Mouse (Mus musculus) limb, embryonic 11.5 days (tissue): Measurements from ENCODE around the gene Srsf10. TPM values are rescaled to one million over a fixed set of nuclear protein-coding genes. Genes with fewer than 3 reads are reported as not detected.
A peak's percentile ranks its signal among the peaks of the same experiment; 100 is the strongest.

Source experiments
- ATAC-seq: fragments of 200-750 bp; cut with Nextera tagmentation; 2 replicates; pipeline ENCODE4 v1.8.0; 2017; ENCODE audit warnings: low read depth; ENCODE audit not compliant: insufficient number of reproducible peaks, low FRiP score, low TSS enrichment
- DNase-seq: peaks from one replicate; pipeline ENCODE4 v3.0.0-alpha.2; 2015; ENCODE audit warnings: low spot score
- H3K27ac ChIP-seq: fragments of 300-500 bp; sonication (generic); replicated peaks from 2 replicates; pipeline ENCODE4 v1.5.1; 2014; ENCODE audit warnings: low read depth, mild to moderate bottlenecking, low read length
- H3K27me3 ChIP-seq: fragments of 300-500 bp; sonication (generic); 2 replicates; pipeline ENCODE4 v1.6.1; 2014; ENCODE audit warnings: mild to moderate bottlenecking, low read length, mixed read lengths; ENCODE audit not compliant: control insufficient read depth, insufficient read depth
- H3K36me3 ChIP-seq: fragments of 300-500 bp; sonication (generic); 2 replicates; pipeline ENCODE4 v1.6.1; 2014; ENCODE audit warnings: mild to moderate bottlenecking, low read length, moderate library complexity, mixed read lengths; ENCODE audit not compliant: control insufficient read depth, insufficient read depth
- H3K4me1 ChIP-seq: fragments of 300-500 bp; sonication (generic); 2 replicates; pipeline ENCODE4 v1.6.1; 2014; ENCODE audit warnings: low read length, mixed read lengths; ENCODE audit not compliant: control insufficient read depth, insufficient read depth
- H3K4me2 ChIP-seq: fragments of 300-500 bp; sonication (generic); 2 replicates; pipeline ENCODE4 v1.6.1; 2014; ENCODE audit warnings: low read depth, mild to moderate bottlenecking, moderate library complexity; ENCODE audit not compliant: severe bottlenecking
- H3K4me3 ChIP-seq: fragments of 300-500 bp; sonication (generic); 2 replicates; pipeline ENCODE4 v1.5.1; 2014; ENCODE audit warnings: low read depth, low read length
- H3K9ac ChIP-seq: fragments of 300-500 bp; sonication (generic); 2 replicates; pipeline ENCODE4 v1.6.1; 2014; ENCODE audit warnings: mild to moderate bottlenecking, low read length
- H3K9me3 ChIP-seq: fragments of 300-500 bp; sonication (generic); 2 replicates; pipeline ENCODE4 v1.6.1; 2016; ENCODE audit warnings: low read length; ENCODE audit not compliant: control insufficient read depth
- WGBS: fragments of 180-500 bp; shearing (Covaris S2); extraction: QIAGEN DNeasy Blood & Tissue Kit; methylation state at CpG from one replicate; pipeline ENCODE4 v1.1.7; 2014; 5-methylcytosine and 5-hydroxymethylcytosine counted together
- polyA plus RNA-seq: library from polyadenylated mRNA; unstranded; fragments of >200 nt; fragmentation: Nextera tagmentation; extraction: Ambion mirVana; gene quantifications from 2 replicates; pipeline ENCODE4 v1.2.1, GENCODE M21; 2014

Gene Srsf10
- polyA plus RNA-seq, 1 experiment from 2014 or later = 435 TPM

DNA sequence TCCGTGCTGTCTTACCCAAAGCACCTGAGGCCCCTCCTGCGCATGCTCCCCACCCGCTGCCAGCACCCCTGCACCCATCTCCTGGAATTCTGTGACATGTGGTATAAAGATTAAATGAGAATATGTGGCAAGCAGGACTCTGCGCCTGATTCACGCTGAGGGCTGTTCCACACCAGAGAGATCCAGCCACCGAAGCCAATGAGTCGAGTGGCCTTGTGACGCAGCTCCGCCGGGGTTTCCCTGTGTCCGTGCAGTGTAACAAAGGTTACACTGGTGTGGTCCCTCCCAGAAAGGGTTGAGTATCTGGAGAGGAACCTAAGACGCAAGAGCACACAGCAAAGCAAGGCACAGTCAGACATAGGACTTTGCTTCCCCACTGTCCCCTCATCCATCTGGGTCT is 30.1 kb downstream of the Srsf10 start:
- ATAC-seq (no peak), DNase-seq (no peak)
- H3K4me2 ChIP-seq = no peak overlapping the region
- 0 out of 2 replicates have a peak, but pooled peaks cover 5% of the 10 kb centered on the region for H3K4me1 ChIP-seq
- 90% methylated on average over 12 of the region's 12 CpGs for WGBS
- H3K36me3 ChIP-seq = no peaks in the 10 kb centered on the region
- H3K27me3 ChIP-seq = no peaks in the 10 kb centered on the region
- H3K9ac ChIP-seq = no peak overlapping the region
- H3K4me3 ChIP-seq = no peak overlapping the region
- no peaks in the 10 kb centered on the region for H3K9me3 ChIP-seq
- H3K27ac ChIP-seq = no peak overlapping the region

- H3K27me3 ChIP-seq = no peaks in the 10 kb centered on the region
- DNase-seq (no peak), ATAC-seq (no peak)
- H3K4me1 ChIP-seq = 0 out of 2 replicates have a peak, but pooled peaks cover 5% of the 10 kb centered on the region
- 88% methylated on average over 4 of the region's 4 CpGs for WGBS
- H3K36me3 ChIP-seq = no peaks in the 10 kb centered on the region
- H3K9ac ChIP-seq = no peak overlapping the region
- H3K4me2 ChIP-seq = no peak overlapping the region
- no peak overlapping the region for H3K4me3 ChIP-seq
- no peak overlapping the region for H3K27ac ChIP-seq
- H3K9me3 ChIP-seq = no peaks in the 10 kb centered on the region
Observed at GRCm38 (mm10) chr4:135886184-135886583, 30.6 kb downstream of the Srsf10 start.

GRCm38 (mm10) chr4:135888448-135889057 is 33.0 kb downstream of the Srsf10 start:
- Histone ChIP-seq H3K9ac (no peak overlapping the region), H3K4me3 (no peak overlapping the region), H3K4me2 (no peak overlapping the region), H3K27me3 (no peaks in the 10 kb centered on the region), H3K36me3 (no peaks in the 10 kb centered on the region), H3K27ac (no peak overlapping the region), H3K9me3 (no peaks in the 10 kb centered on the region), H3K4me1 (peaks cover 5% of the 10 kb centered on the region; the same call in 1 of the 2 replicates)
- ATAC-seq = no peak
- 90% methylated on average over 24 of the region's 24 CpGs for WGBS
- DNase-seq = no peak

DNA sequence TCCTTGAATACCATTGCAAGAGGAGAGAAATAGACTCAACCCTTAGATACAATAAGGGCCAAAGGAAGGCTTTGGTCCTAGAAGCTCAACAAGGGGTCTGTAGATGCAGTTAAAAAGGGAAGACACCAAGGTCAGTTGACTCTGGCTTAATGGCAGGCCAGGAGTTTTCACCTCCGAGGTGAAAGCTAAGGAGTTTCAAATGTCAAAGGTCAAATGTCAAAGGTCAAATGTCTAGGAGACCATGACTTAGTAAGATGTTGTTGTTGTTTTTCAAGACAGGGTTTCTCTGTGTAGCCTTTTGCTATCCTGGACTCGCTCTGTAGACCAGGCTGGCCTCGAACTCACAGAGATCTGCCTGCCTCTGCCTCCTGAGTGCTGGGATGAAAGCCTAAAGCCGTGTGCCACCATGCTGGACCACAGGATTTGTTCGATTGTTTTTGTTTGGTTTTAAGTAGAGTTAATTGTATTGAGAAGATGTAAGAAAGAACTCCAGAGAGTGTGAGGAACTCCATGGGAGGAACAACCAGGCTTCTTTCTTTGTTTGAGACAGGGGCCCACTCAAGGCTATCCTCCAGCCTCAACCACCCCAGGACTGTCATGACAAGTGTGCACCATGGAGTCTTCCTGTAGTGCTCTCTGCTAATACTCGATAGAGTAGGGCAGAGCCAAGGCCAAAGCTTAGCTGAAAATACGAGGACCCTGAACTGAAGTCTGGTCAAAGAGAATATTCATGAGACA is 33.8 kb downstream of the Srsf10 start:
- DNase-seq (no peak), ATAC-seq (no peak)
- Histone ChIP-seq H3K9ac (no peak overlapping the region), H3K36me3 (no peaks in the 10 kb centered on the region), H3K9me3 (no peaks in the 10 kb centered on the region), H3K27ac (no peak overlapping the region), H3K4me2 (no peak overlapping the region), H3K4me1 (no peaks in the 10 kb centered on the region; the same call in 1 of the 2 replicates), H3K27me3 (no peaks in the 10 kb centered on the region), H3K4me3 (no peak overlapping the region)
- 75% methylated on average over 7 of the region's 7 CpGs for WGBS

- H3K4me3 ChIP-seq = no peak overlapping the region
- H3K9me3 ChIP-seq = no peaks in the 10 kb centered on the region
- H3K4me1 ChIP-seq = no peaks in the 10 kb centered on the region; the same call in 1 of the 2 replicates
- DNase-seq (peak; percentile 78), ATAC-seq (no peak)
- no peaks in the 10 kb centered on the region for H3K36me3 ChIP-seq
- no peak overlapping the region for H3K4me2 ChIP-seq
- no peak overlapping the region for H3K27ac ChIP-seq
- no peaks in the 10 kb centered on the region for H3K27me3 ChIP-seq
- no peak overlapping the region for H3K9ac ChIP-seq
- 14% methylated on average over 4 of the region's 4 CpGs for WGBS
Observed at GRCm38 (mm10) chr4:135889884-135890283, 34.3 kb downstream of the Srsf10 start.

DNA sequence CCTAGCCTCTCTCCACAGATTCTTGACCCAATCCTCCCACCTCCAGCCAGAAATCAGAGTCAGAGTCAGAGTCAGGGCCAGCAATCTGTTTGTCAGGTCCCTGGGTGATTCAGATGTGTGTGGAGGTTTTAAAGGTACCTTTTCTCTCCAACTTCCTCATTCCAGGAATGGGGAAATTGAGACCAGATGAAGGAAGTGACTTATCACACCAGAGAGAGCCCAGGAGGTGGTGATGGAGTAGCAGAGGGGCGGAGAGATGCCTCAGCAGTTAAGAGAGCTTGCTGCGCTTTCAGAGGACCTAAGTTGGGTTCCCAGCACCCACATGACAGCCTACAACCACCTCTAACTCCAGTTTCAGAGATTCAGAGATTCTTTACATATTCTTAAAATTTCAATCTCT is 36.0 kb downstream of the Srsf10 start:
- no peaks in the 10 kb centered on the region for H3K9me3 ChIP-seq
- no peaks in the 10 kb centered on the region for H3K27me3 ChIP-seq
- no peaks in the 10 kb centered on the region for H3K36me3 ChIP-seq
- 72% methylated on average over 2 of the region's 2 CpGs for WGBS
- DNase-seq (no peak), ATAC-seq (no peak)
- H3K4me1 ChIP-seq = no peaks in the 10 kb centered on the region; the same call in 1 of the 2 replicates
- no peak overlapping the region for H3K9ac ChIP-seq
- H3K4me2 ChIP-seq = no peak overlapping the region
- H3K27ac ChIP-seq = no peak overlapping the region
- no peak overlapping the region for H3K4me3 ChIP-seq

DNA sequence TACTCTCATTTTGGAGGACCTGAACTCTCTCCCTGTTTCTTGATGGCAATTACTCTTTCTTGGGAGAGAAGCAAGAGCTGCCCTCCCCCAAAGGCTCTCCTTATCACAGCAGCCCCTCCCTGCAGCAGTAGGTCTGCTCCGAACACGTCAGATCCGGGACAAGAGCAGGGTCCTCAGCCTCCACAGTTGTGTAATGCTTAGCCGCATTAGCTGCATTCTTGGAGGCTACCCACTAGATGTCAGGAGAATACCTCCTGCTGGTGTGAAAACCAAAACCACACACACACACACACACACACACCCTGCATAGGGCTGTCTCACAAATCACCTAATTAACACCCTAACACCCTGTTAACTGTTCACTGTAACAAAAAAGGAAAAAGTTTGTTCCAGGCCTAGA is 37.3 kb downstream of the Srsf10 start:
- Histone ChIP-seq H3K36me3 (no peaks in the 10 kb centered on the region), H3K4me2 (no peak overlapping the region), H3K9ac (no peak overlapping the region), H3K27ac (no peak overlapping the region), H3K4me1 (no peaks in the 10 kb centered on the region; the same call in 1 of the 2 replicates), H3K9me3 (no peaks in the 10 kb centered on the region), H3K27me3 (no peaks in the 10 kb centered on the region), H3K4me3 (no peak overlapping the region)
- 37% methylated on average over 4 of the region's 4 CpGs for WGBS
- DNase-seq (no peak), ATAC-seq (no peak)

- no peak within 1 kb of the TSS for H3K27ac ChIP-seq
- WGBS = 43% methylated on average over 8 of the region's 8 CpGs
Observed at GRCm38 (mm10) chr4:135895071-135895571, 39.6 kb downstream of the Srsf10 start, which contains the start of gene Cnr2. Gene Cnr2 (plus strand): TSS chr4:135895394.

More at GRCm38 (mm10) chr4:135895071-135895571, 39.6 kb downstream of the Srsf10 start, which contains the start of gene Cnr2:
- Histone ChIP-seq H3K9me3 (no peaks in the 10 kb centered on the region), H3K36me3 (no peaks in the 10 kb centered on the region), H3K4me3 (no peak within 1 kb of the TSS), H3K27me3 (no peaks in the 10 kb centered on the region), H3K4me2 (no peak within 1 kb of the TSS), H3K9ac (no peak within 1 kb of the TSS), H3K4me1 (no peaks in the 10 kb centered on the region; the same call in 1 of the 2 replicates)
- no peak for ATAC-seq
- no peak for DNase-seq
